Mouse (Mus musculus) heart, embryonic 14.5 days (tissue): ENCODE data around the gene Gm20219. TPM values are rescaled to one million over a fixed set of nuclear protein-coding genes. Genes with fewer than 3 reads are reported as not detected.

Source experiments
- ATAC-seq: fragments of 200-750 bp; cut with Nextera tagmentation; 2 replicates; pipeline ENCODE4 v1.8.0; 2017; ENCODE audit warnings: low read depth, moderate TSS enrichment; ENCODE audit not compliant: insufficient number of reproducible peaks, insufficient read depth, low FRiP score
- H3K27ac ChIP-seq, 2 experiments: fragments of 200-500 bp in 1 of 2; fragments of 300-500 bp in 1 of 2; sonication (generic) in 1 of 2; replicated peaks in 1 of 2; 2 replicates each; pipeline ENCODE4 v1.5.1; 2012 to 2014; ENCODE audit warnings: low read depth in 2 of 2, low read length in 2 of 2, control low read depth in 1 of 2, mild to moderate bottlenecking in 1 of 2, mixed read lengths in 1 of 2; ENCODE audit not compliant: control insufficient read depth in 1 of 2, insufficient read depth in 1 of 2
- H3K27me3 ChIP-seq: fragments of 300-500 bp; sonication (generic); 2 replicates; pipeline ENCODE4 v1.6.1; 2014; ENCODE audit warnings: mild to moderate bottlenecking, low read length, control low read depth; ENCODE audit not compliant: control insufficient read depth, insufficient read depth
- H3K36me3 ChIP-seq: fragments of 300-500 bp; sonication (generic); 2 replicates; pipeline ENCODE4 v1.6.1; 2014; ENCODE audit warnings: mild to moderate bottlenecking, control low read depth, low read length, mixed read lengths; ENCODE audit not compliant: control insufficient read depth, insufficient read depth
- H3K4me1 ChIP-seq, 2 experiments: fragments of 200-500 bp in 1 of 2; fragments of 300-500 bp in 1 of 2; sonication (generic) in 1 of 2; 2 replicates each; pipeline ENCODE4 v1.6.1; 2012 to 2014; ENCODE audit warnings: low read length in 2 of 2, control low read depth in 1 of 2, mixed read lengths in 1 of 2; ENCODE audit not compliant: control insufficient read depth in 2 of 2, insufficient read depth in 2 of 2
- H3K4me2 ChIP-seq: fragments of 300-500 bp; sonication (generic); 2 replicates; pipeline ENCODE4 v1.6.1; 2014; ENCODE audit warnings: mild to moderate bottlenecking, low read length
- H3K4me3 ChIP-seq, 2 experiments: fragments of 200-500 bp in 1 of 2; fragments of 300-500 bp in 1 of 2; sonication (generic) in 1 of 2; 2 replicates each; pipeline ENCODE4 v1.5.1; 2012 to 2014; ENCODE audit warnings: low read length in 2 of 2, mild to moderate bottlenecking in 2 of 2, control low read depth in 1 of 2, low read depth in 1 of 2, moderate library complexity in 1 of 2; ENCODE audit not compliant: control insufficient read depth in 1 of 2, insufficient read depth in 1 of 2
- H3K9ac ChIP-seq: fragments of 300-500 bp; sonication (generic); 2 replicates; pipeline ENCODE4 v1.6.1; 2014; ENCODE audit warnings: mild to moderate bottlenecking, low read length
- H3K9me3 ChIP-seq: fragments of 300-500 bp; sonication (generic); 2 replicates; pipeline ENCODE4 v1.6.1; 2016; ENCODE audit warnings: low read length, control low read depth; ENCODE audit not compliant: control insufficient read depth
- WGBS: fragments of 180-500 bp; shearing (Covaris S2); extraction: QIAGEN DNeasy Blood & Tissue Kit; methylation state at CpG from one replicate; pipeline ENCODE4 v1.1.7; 2014; 5-methylcytosine and 5-hydroxymethylcytosine counted together
- polyA plus RNA-seq: library from polyadenylated mRNA; unstranded; fragments of >200 nt; fragmentation: Nextera tagmentation; extraction: Ambion mirVana; gene quantifications from 2 replicates; pipeline ENCODE4 v1.2.1, GENCODE M21; 2014

Gm20219 gene
- polyA plus RNA-seq, result 0.16 and 0.58 TPM in 2 replicates

DNA sequence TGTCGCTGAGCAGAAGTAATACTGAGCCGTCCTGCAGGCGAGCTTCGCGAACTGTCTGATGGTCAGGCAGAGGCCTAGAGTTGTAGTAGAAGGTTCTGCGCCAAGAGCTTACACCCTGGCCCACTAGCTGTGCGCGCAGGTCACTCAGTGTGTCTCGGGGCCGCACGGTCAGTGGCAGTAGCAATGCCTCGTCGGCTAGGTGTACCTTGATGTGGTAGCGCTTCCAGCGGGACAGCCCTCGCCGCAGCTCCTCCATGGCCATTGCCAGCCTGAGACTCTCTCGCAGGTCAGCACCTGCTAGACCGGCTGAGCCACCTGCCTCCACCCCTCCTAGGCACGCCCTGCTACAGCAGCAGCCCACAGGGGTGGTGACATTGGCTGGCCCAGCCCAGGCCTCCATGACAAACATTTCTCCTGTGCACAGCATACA, at the start of gene Gm20219:
Gene Gm20219, minus strand, starts transcription at position 266 of the 430 bp plus-strand sequence.
- no peak for ATAC-seq
- Histone ChIP-seq H3K27ac (no peak within 1 kb of the TSS), H3K9me3 (no peaks in the 10 kb centered on the region), H3K4me2 (no peak within 1 kb of the TSS), H3K27me3 (no peaks in the 10 kb centered on the region), H3K4me3 (no peak within 1 kb of the TSS), H3K4me1 (no peaks in the 10 kb centered on the region), H3K9ac (no peak within 1 kb of the TSS), H3K36me3 (no peaks in the 10 kb centered on the region)
- WGBS, result 70% methylated on average over 20 of the region's 20 CpGs

- Histone ChIP-seq H3K9ac (no peak overlapping the region), H3K9me3 (no peaks in the 10 kb centered on the region), H3K27ac (no peak overlapping the region), H3K36me3 (peaks cover 93% of the 10 kb centered on the region), H3K4me3 (no peak overlapping the region), H3K4me1 (peaks cover 5 to 10% of the 10 kb centered on the region in 2 experiments), H3K4me2 (no peak overlapping the region), H3K27me3 (no peaks in the 10 kb centered on the region)
- WGBS, result 87% methylated on average over 9 of the region's 9 CpGs
- ATAC-seq, result no peak
Observed at GRCm38 (mm10) chr17:56604070-56604380, 49.8 kb upstream of the Gm20219 start.

DNA sequence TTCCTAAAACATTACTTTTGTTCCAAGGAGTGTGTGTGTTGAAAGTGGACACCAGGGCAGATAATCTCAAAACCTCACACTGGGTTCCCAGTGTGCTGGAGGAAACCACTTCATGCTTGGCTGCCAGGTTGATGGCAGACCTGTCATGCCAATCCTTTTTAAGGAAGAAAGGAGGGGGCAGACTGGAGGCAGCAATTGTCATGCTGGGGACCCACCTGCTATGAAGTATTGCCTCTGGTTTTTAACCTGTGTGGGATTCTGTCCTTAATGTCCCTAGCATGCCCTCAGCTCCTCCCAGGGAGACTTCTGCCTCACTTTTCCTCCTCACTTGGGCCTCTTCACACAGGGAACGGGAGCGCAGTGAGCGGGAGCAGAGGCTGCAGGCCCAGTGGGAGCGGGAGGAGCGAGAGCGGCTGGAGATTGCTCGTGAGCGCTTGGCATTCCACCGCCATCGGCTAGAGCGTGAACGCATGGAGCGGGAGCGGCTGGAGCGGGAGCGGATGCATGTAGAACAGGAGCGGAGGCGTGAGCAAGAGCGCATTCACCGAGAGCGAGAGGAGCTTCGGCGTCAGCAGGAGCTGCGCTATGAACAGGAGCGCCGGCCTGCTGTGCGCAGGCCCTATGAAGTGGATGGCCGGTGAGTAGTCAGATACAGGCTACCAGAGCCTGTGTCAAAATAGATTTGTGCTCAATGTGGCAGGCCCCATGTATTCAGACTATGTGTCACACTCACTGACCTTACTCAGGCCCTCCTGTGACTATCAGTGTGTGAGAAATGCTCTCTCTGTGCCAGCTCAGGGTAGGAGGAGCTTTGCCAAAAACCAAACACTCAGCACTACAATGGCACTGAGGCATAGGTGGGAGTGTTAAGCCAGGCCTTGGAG, 49.2 kb upstream of the Gm20219 start:
- Histone ChIP-seq H3K9me3 (no peaks in the 10 kb centered on the region), H3K4me3 (no peak overlapping the region), H3K36me3 (peaks cover 93% of the 10 kb centered on the region), H3K27ac (no peak overlapping the region), H3K4me2 (no peak overlapping the region), H3K4me1 (peaks cover under 1 to 5% of the 10 kb centered on the region in 2 experiments; a peak in 3 of 4 replicates), H3K27me3 (no peaks in the 10 kb centered on the region), H3K9ac (no peak overlapping the region)
- no peak for ATAC-seq
- 90% methylated on average over 28 of the region's 28 CpGs for WGBS

GRCm38 (mm10) chr17:56593527-56594271, 39.5 kb upstream of the Gm20219 start:
- Histone ChIP-seq H3K4me1 (no peaks in the 10 kb centered on the region), H3K4me3 (no peak overlapping the region), H3K27ac (no peak overlapping the region), H3K36me3 (peaks cover 95% of the 10 kb centered on the region), H3K9me3 (no peaks in the 10 kb centered on the region), H3K9ac (no peak overlapping the region), H3K4me2 (no peak overlapping the region), H3K27me3 (no peaks in the 10 kb centered on the region)
- no peak for ATAC-seq
- WGBS, result 81% methylated on average over 8 of the region's 8 CpGs

GRCm38 (mm10) chr17:56592553-56592952, 38.4 kb upstream of the Gm20219 start:
- Histone ChIP-seq H3K4me2 (no peak overlapping the region), H3K4me1 (peaks cover 0 to 4% of the 10 kb centered on the region in 2 experiments; a peak in 1 of 4 replicates), H3K27ac (no peak overlapping the region), H3K27me3 (no peaks in the 10 kb centered on the region), H3K36me3 (peaks cover 99% of the 10 kb centered on the region), H3K9me3 (no peaks in the 10 kb centered on the region), H3K9ac (no peak overlapping the region), H3K4me3 (no peak overlapping the region)
- no peak for ATAC-seq

- Histone ChIP-seq H3K9me3 (no peaks in the 10 kb centered on the region), H3K4me2 (no peak overlapping the region), H3K4me3 (no peak overlapping the region), H3K9ac (no peak overlapping the region), H3K27me3 (no peaks in the 10 kb centered on the region), H3K27ac (no peak overlapping the region), H3K4me1 (peaks cover 6 to 21% of the 10 kb centered on the region in 2 experiments), H3K36me3 (peaks cover 78% of the 10 kb centered on the region)
- no peak for ATAC-seq
- 94% methylated on average over 4 of the region's 4 CpGs for WGBS
Observed at GRCm38 (mm10) chr17:56588921-56589320, 34.7 kb upstream of the Gm20219 start.

GRCm38 (mm10) chr17:56587773-56588172, 33.6 kb upstream of the Gm20219 start:
- Histone ChIP-seq H3K9ac (peak overlapping the region; percentile 1; the same call in 1 of the 2 replicates), H3K4me1 (peaks cover 11 to 29% of the 10 kb centered on the region in 2 experiments), H3K27ac (no peak overlapping the region), H3K4me2 (no peak overlapping the region), H3K9me3 (no peaks in the 10 kb centered on the region), H3K4me3 (no peak overlapping the region), H3K36me3 (peaks cover 69% of the 10 kb centered on the region), H3K27me3 (no peaks in the 10 kb centered on the region)
- ATAC-seq, result no peak
- WGBS, result 33% methylated on average over 1 of the region's 1 CpGs
